12 mouse cellular contexts compared by ENCODE assay signal in genomic region chr4:56224542-56224941, GRCm38 (mm10).
A peak's percentile ranks its signal among the peaks of the same experiment; 100 is the strongest.
DNase-seq lines count a peak whose midpoint lies in the region; ATAC-seq and TF ChIP-seq lines count a peak whose summit lies in the region.
"Had no signal": no experiment of that assay in that cellular context is flagged by ENCODE, and none has a peak within 500 bp of the region (broad histone marks: within the 10 kb centered on the region; RNA-seq: fewer than 3 reads in every experiment).

No protein-coding gene starts in this region.

- no peaks in the 10 kb centered on the region for H3K27me3 ChIP-seq in kidney, embryonic 15.5 days
- no peaks in the 10 kb centered on the region for H3K27me3 ChIP-seq in myocyte (ENCODE audit: control insufficient read depth, insufficient read depth, insufficient read length)
- H3K27me3 ChIP-seq: lung, embryonic 15.5 days; stomach, embryonic 15.5 days had no signal

- H3K4me1 ChIP-seq in kidney, embryonic 15.5 days: peaks cover 20% of the 10 kb centered on the region

- H3K79me2 ChIP-seq in myocyte (ENCODE audit: control insufficient read depth, insufficient read depth): no peaks in the 10 kb centered on the region

- no peak overlapping the region for H3K4me2 ChIP-seq in kidney, embryonic 15.5 days
- no peak overlapping the region for H3K4me2 ChIP-seq in myocyte (ENCODE audit: low read depth)
- H3K4me2 ChIP-seq: limb, embryonic 13.5 days; lung, embryonic 15.5 days; stomach, embryonic 15.5 days had no signal

- peak; percentile 3 for DNase-seq in kidney, adult 18-20 months
- peak; percentile 7 for DNase-seq in gastrocnemius, postnatal 10 days
- peak; percentile 24 for DNase-seq in kidney, postnatal 10 days
- DNase-seq in thymus, postnatal 4 days: no peak
- no peak for DNase-seq in testis, postnatal 10 days (ENCODE audit: low spot score)
- DNase-seq: cerebellum, postnatal 36 days had no signal

- H3K9me3 ChIP-seq in kidney, embryonic 15.5 days (replicated peaks): no peaks in the 10 kb centered on the region
- H3K9me3 ChIP-seq: limb, embryonic 13.5 days; lung, embryonic 15.5 days; stomach, embryonic 15.5 days had no signal

- no peak overlapping the region for H3K9ac ChIP-seq in kidney, embryonic 15.5 days
- H3K9ac ChIP-seq: limb, embryonic 13.5 days; lung, embryonic 15.5 days; stomach, embryonic 15.5 days had no signal

- 27% methylated on average over 3 of the region's 3 CpGs for WGBS in kidney, embryonic 15.5 days

- no peak overlapping the region for H3K4me3 ChIP-seq in kidney, embryonic 15.5 days (replicated peaks)
- no peak overlapping the region for H3K4me3 ChIP-seq in myocyte
- H3K4me3 ChIP-seq: limb, embryonic 13.5 days; lung, embryonic 15.5 days; stomach, embryonic 15.5 days had no signal

- H3K27ac ChIP-seq in kidney, embryonic 15.5 days: no peak overlapping the region
- H3K27ac ChIP-seq: limb, embryonic 13.5 days; lung, embryonic 15.5 days; stomach, embryonic 15.5 days had no signal

- no peaks in the 10 kb centered on the region for H3K36me3 ChIP-seq in kidney, embryonic 15.5 days
- no peaks in the 10 kb centered on the region for H3K36me3 ChIP-seq in myocyte (ENCODE audit: control insufficient read depth, insufficient read depth)
- H3K36me3 ChIP-seq: limb, embryonic 13.5 days; lung, embryonic 15.5 days; stomach, embryonic 15.5 days had no signal

- H3ac ChIP-seq in myocyte (ENCODE audit: control insufficient read depth, insufficient read length): no peak overlapping the region

- TF ChIP-seq POLR2A in myocyte (IDR thresholded peaks at IDR 0.05; ENCODE audit: insufficient read length, low read depth): no peak

- no peak for ATAC-seq in kidney, embryonic 15.5 days (replicated peaks; ENCODE audit: low FRiP score)
- no peak for ATAC-seq in inflammation-experienced regulatory T-cells, adult 6 months

TF ChIP-seq in myocyte, 11 proteins besides CTCF, POLR2A, EP300 and RAD21:
- no peak for TF ChIP-seq MYOG (IDR thresholded peaks at IDR 0.05; ENCODE audit: control insufficient read depth in 1 of 3, insufficient read depth in 1 of 3, insufficient read length in 2 of 3, low read depth in 2 of 3)
- TF ChIP-seq CEBPB (IDR thresholded peaks at IDR 0.05; ENCODE audit: insufficient read depth, poor library complexity, severe bottlenecking): peak; percentile 10; the same call in 1 of the 2 replicates

Comparison
In these comparisons a context has a peak if more than half of its experiments do, and no peak if none do; other contexts are left out.
1. DNase-seq: peak in kidney, adult 18-20 months (single experiment), gastrocnemius, postnatal 10 days (single experiment) and kidney, postnatal 10 days (single experiment); none in thymus, postnatal 4 days (single experiment) and testis, postnatal 10 days (single experiment).